Mouse (Mus musculus) midbrain, embryonic 15.5 days (tissue): ENCODE measurements around the gene St3gal4. TPM values are rescaled to one million over a fixed set of nuclear protein-coding genes. Genes with fewer than 3 reads are reported as not detected.
A peak's percentile ranks its signal among the peaks of the same experiment; 100 is the strongest.

ENCODE experiments used
- ATAC-seq: fragments of 200-750 bp; cut with Nextera tagmentation; replicated peaks from 2 replicates; pipeline ENCODE4 v1.8.0; 2017; ENCODE audit warnings: moderate TSS enrichment
- H3K27ac ChIP-seq: fragments of 300-500 bp; sonication (generic); 2 replicates; pipeline ENCODE4 v1.5.1; 2015; ENCODE audit warnings: mild to moderate bottlenecking, inconsistent platforms
- H3K27me3 ChIP-seq: fragments of 300-500 bp; sonication (generic); replicated peaks from 2 replicates; pipeline ENCODE4 v1.6.1; 2015; ENCODE audit warnings: inconsistent platforms
- H3K36me3 ChIP-seq: fragments of 300-500 bp; sonication (generic); replicated peaks from 2 replicates; pipeline ENCODE4 v1.6.1; 2015; ENCODE audit warnings: inconsistent platforms
- H3K4me1 ChIP-seq: fragments of 300-500 bp; sonication (generic); 2 replicates; pipeline ENCODE4 v1.6.1; 2015; ENCODE audit warnings: inconsistent platforms
- H3K4me2 ChIP-seq: fragments of 300-500 bp; sonication (generic); 2 replicates; pipeline ENCODE4 v1.6.1; 2015; ENCODE audit warnings: inconsistent platforms, mild to moderate bottlenecking, moderate library complexity
- H3K4me3 ChIP-seq: fragments of 300-500 bp; sonication (generic); 2 replicates; pipeline ENCODE4 v1.5.1; 2015; ENCODE audit warnings: mild to moderate bottlenecking, inconsistent platforms
- H3K9ac ChIP-seq: fragments of 300-500 bp; sonication (generic); 2 replicates; pipeline ENCODE4 v1.6.1; 2015; ENCODE audit warnings: mild to moderate bottlenecking, inconsistent platforms
- H3K9me3 ChIP-seq: fragments of 300-500 bp; sonication (generic); 2 replicates; pipeline ENCODE4 v1.6.1; 2016; ENCODE audit warnings: inconsistent platforms
- WGBS: fragments of 180-500 bp; shearing (Covaris S2); methylation state at CpG from one replicate; pipeline ENCODE4 v1.1.7; 2015; ENCODE audit warnings: mixed read lengths; 5-methylcytosine and 5-hydroxymethylcytosine counted together
- polyA plus RNA-seq: library from polyadenylated mRNA; unstranded; fragments of >200 nt; fragmentation: Nextera tagmentation; extraction: Ambion mirVana; gene quantifications from 2 replicates; pipeline ENCODE4 v1.2.1, GENCODE M21; 2015

St3gal4 gene
- polyA plus RNA-seq, 1 experiment from 2014 or later = 13.0 TPM

- Histone ChIP-seq H3K9ac (no peak overlapping the region), H3K36me3 (no peaks in the 10 kb centered on the region; the same call in 1 of the 2 replicates), H3K9me3 (no peaks in the 10 kb centered on the region), H3K4me2 (no peak overlapping the region), H3K4me1 (peaks cover 25% of the 10 kb centered on the region), H3K4me3 (no peak overlapping the region), H3K27ac (0 out of 2 replicates have a peak overlapping the region, but pooled peaks have one; percentile 64), H3K27me3 (no peaks in the 10 kb centered on the region)
- no peak; the same call in 1 of the 2 replicates for ATAC-seq
- 50% methylated on average over 4 of the region's 4 CpGs for WGBS
Measured at GRCm38 (mm10) chr9:35016762-35017161, 102.3 kb downstream of the St3gal4 start.

DNA sequence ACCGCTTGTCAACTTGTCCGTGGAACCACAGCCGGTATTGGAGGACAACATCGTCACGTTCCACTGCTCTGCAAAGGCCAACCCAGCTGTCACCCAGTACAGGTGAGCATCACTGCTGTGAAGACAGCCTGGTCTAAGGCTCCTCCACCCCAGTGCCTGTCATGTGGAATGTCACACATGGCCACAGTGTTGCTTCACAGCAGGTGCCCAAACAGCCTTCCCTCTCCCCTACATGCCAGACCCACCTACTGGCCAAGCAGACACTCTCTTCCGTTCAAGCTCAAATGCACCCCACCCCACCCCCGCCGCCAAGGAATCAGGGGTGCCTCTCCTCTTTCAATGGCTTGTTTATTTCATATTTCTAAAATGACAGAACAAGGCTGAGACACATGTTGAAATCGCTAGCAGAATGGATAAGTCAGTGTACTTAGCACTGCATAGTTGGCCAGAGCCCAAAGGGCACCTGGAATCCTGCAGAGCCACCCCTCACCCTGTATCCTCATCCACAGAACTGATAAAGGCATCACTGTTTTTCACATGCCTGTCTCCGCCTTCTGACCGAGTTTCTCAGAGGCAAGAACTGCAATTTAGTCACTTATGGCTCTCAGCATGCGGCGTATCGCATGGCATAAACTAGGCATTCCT lies 111.2 kb downstream of the St3gal4 start:
- Histone ChIP-seq H3K4me1 (no peaks in the 10 kb centered on the region), H3K4me3 (no peak overlapping the region), H3K27me3 (no peaks in the 10 kb centered on the region), H3K9me3 (no peaks in the 10 kb centered on the region), H3K36me3 (no peaks in the 10 kb centered on the region), H3K4me2 (no peak overlapping the region), H3K27ac (no peak overlapping the region), H3K9ac (no peak overlapping the region)
- WGBS = 83% methylated on average over 14 of the region's 14 CpGs
- ATAC-seq = no peak

- no peak for ATAC-seq
- Histone ChIP-seq H3K27me3 (no peaks in the 10 kb centered on the region), H3K27ac (no peak overlapping the region), H3K4me2 (no peak overlapping the region), H3K4me1 (no peaks in the 10 kb centered on the region), H3K9ac (no peak overlapping the region), H3K36me3 (peaks cover 8% of the 10 kb centered on the region; the same call in 1 of the 2 replicates), H3K9me3 (no peaks in the 10 kb centered on the region), H3K4me3 (no peak overlapping the region)
- 85% methylated on average over 4 of the region's 4 CpGs for WGBS
Measured at GRCm38 (mm10) chr9:35004113-35004512, 115.0 kb downstream of the St3gal4 start.

DNA sequence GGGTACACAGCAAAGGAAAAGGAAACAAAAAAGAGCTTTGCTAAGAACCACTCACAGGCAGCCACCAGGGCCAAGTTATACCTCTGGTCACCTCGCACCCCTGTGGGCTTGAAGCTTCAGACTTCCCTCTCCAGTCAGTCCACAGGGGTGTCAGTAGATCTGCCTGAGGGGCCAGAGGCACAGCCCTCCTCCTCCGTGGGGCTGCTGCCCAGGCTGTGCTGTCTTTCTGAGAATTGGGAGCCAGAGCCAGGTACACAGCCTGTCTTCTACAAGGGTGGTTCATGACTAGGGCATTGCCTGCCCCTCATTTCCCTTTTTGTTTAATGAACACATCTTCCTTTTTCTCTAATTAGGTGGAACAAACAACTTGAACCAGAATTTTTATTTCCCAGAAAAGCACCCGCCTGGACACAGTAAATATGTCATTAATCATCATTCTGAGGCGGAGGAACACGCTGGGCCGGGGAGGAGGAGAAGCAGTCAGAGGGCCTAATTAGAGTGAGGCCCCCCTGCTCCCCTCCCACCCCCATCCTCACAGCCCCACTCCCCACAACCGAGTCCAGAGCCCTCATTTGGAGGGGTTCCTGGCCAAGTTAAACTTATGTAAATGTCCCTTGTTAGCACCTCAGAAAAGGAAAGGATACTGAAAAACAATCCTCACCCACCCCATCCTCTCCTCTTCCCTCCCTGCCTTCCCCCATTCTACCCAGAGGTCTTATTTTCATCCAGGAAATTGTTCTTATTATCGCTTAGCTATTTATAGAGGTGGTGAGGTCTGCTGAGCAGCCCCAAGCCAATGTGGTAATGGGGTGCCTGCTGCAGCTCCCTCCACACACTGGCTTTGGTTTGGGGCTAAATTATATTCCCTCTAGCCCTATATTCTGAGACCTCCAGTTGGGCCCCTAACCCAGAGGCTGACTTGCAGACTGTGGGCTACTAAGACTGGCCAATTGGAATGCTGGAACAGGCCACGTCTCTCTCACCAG lies 120.9 kb downstream of the St3gal4 start:
- H3K4me1 ChIP-seq = peaks cover 14% of the 10 kb centered on the region
- no peak overlapping the region for H3K9ac ChIP-seq
- WGBS = 55% methylated on average over 9 of the region's 9 CpGs
- H3K27me3 ChIP-seq = no peaks in the 10 kb centered on the region
- no peaks in the 10 kb centered on the region for H3K9me3 ChIP-seq
- no peak for ATAC-seq
- H3K36me3 ChIP-seq = peaks cover 8% of the 10 kb centered on the region; the same call in 1 of the 2 replicates
- no peak overlapping the region for H3K4me3 ChIP-seq
- no peak overlapping the region for H3K4me2 ChIP-seq
- no peak overlapping the region for H3K27ac ChIP-seq

Other genes starting within 250 kb of the St3gal4 start
- 80.3 and 81.2 TPM in 2 replicates for gene Dcps, start 56.8 kb upstream of the St3gal4 start, polyA plus RNA-seq
- gene Srpr, start 80.9 kb upstream of the St3gal4 start, polyA plus RNA-seq = 65.3 and 65.8 TPM in 2 replicates
- gene Tirap, start 81.0 kb upstream of the St3gal4 start, polyA plus RNA-seq = 4.4 and 5.3 TPM in 2 replicates
- gene Foxred1, start 91.8 kb upstream of the St3gal4 start, polyA plus RNA-seq = 49.6 and 51.8 TPM in 2 replicates
- 64.5 and 66.3 TPM in 2 replicates for gene Fam118b, start 148.5 kb upstream of the St3gal4 start, polyA plus RNA-seq
- gene Rpusd4, start 148.6 kb upstream of the St3gal4 start, polyA plus RNA-seq = 17.3 and 18.8 TPM in 2 replicates